Mouse (Mus musculus) stomach, postnatal 0 days (tissue): ENCODE data around the gene Mthfd2l. TPM values are rescaled to one million over a fixed set of nuclear protein-coding genes. Genes with fewer than 3 reads are reported as not detected.

Experiments
- ATAC-seq: fragments of 200-750 bp; cut with Nextera tagmentation; 2 replicates; pipeline ENCODE4 v1.8.0; 2017; ENCODE audit not compliant: low FRiP score, low TSS enrichment
- DNase-seq: peaks from one replicate; pipeline ENCODE4 v3.0.0-alpha.2; 2016; ENCODE audit warnings: low spot score
- H3K27ac ChIP-seq: fragments of 300-500 bp; sonication (generic); replicated peaks from 2 replicates; pipeline ENCODE4 v1.5.1; 2014; ENCODE audit warnings: mild to moderate bottlenecking, control low read depth
- H3K27me3 ChIP-seq: fragments of 300-500 bp; sonication (generic); 2 replicates; pipeline ENCODE4 v1.6.1; 2014; ENCODE audit warnings: low read length; ENCODE audit not compliant: control insufficient read depth, insufficient read depth
- H3K36me3 ChIP-seq: fragments of 300-500 bp; sonication (generic); 2 replicates; pipeline ENCODE4 v1.6.1; 2014; ENCODE audit warnings: low read length, mixed read lengths; ENCODE audit not compliant: control insufficient read depth, insufficient read depth
- H3K4me1 ChIP-seq: fragments of 300-500 bp; sonication (generic); replicated peaks from 2 replicates; pipeline ENCODE4 v1.6.1; 2014; ENCODE audit warnings: antibody characterized with exemption; ENCODE audit not compliant: control insufficient read depth, insufficient read depth
- H3K4me2 ChIP-seq: fragments of 300-500 bp; sonication (generic); replicated peaks from 2 replicates; pipeline ENCODE4 v1.6.1; 2014; ENCODE audit warnings: low read depth, mild to moderate bottlenecking, control low read depth, moderate library complexity
- H3K4me3 ChIP-seq: fragments of 300-500 bp; sonication (generic); 2 replicates; pipeline ENCODE4 v1.5.1; 2014; ENCODE audit warnings: low read depth, low read length, control low read depth
- H3K9ac ChIP-seq: fragments of 300-500 bp; sonication (generic); 2 replicates; pipeline ENCODE4 v1.6.1; 2014; ENCODE audit warnings: mild to moderate bottlenecking, low read length, control low read depth, mixed read lengths
- H3K9me3 ChIP-seq: fragments of 300-500 bp; sonication (generic); 2 replicates; pipeline ENCODE4 v1.6.1; 2016; ENCODE audit warnings: low read length; ENCODE audit not compliant: control insufficient read depth
- CTCF ChIP-seq: IDR thresholded peaks from 2 replicates; pipeline ENCODE4 v1.5.1; 2016; ENCODE audit warnings: antibody characterized with exemption, low read depth, mild to moderate bottlenecking, moderate library complexity
- EP300 ChIP-seq: optimal IDR thresholded peaks from 2 replicates; pipeline ENCODE3; 2016; ENCODE audit warnings: antibody characterized with exemption
- WGBS: fragments of 180-500 bp; shearing (Covaris S2); extraction: QIAGEN DNeasy Blood & Tissue Kit; methylation state at CpG from one replicate; pipeline ENCODE4 v1.1.7; 2014; 5-methylcytosine and 5-hydroxymethylcytosine counted together
- polyA plus RNA-seq: library from polyadenylated mRNA; unstranded; fragments of >200 nt; fragmentation: Nextera tagmentation; extraction: Ambion mirVana; gene quantifications from 2 replicates; pipeline ENCODE4 v1.2.1, GENCODE M21; 2015

Gene Mthfd2l
- polyA plus RNA-seq, 1 experiment from 2014 or later = 45.5 TPM

DNA sequence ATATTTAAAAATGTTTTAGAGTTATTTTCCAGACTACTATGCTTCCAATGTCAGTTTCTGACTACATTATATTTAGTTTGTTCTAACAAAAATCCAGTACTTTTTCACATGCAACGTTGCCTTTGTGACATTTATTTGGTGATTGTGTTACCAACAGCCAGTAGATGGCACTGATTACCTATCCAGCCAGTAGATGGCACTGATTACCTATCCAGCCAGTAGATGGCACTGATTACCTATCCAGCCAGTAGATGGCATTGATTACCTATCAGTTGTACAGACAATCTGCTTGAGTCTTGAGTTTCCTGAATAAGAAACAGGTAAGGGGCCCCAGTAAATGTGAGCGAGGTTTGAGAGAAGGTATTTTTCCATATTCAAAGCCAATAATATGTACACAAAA is 20.6 kb downstream of the Mthfd2l start:
- no peak for DNase-seq
- WGBS = 28% methylated on average over 2 of the region's 2 CpGs
- no peak overlapping the region for H3K27ac ChIP-seq
- no peak overlapping the region for H3K9ac ChIP-seq
- no peaks in the 10 kb centered on the region for H3K36me3 ChIP-seq
- no peak overlapping the region for H3K4me3 ChIP-seq
- TF ChIP-seq EP300 (no peak), CTCF (peak; percentile 87)
- H3K9me3 ChIP-seq = no peaks in the 10 kb centered on the region
- no peaks in the 10 kb centered on the region for H3K27me3 ChIP-seq
- no peak for ATAC-seq
- no peak overlapping the region for H3K4me2 ChIP-seq
- no peaks in the 10 kb centered on the region for H3K4me1 ChIP-seq

- H3K4me3 ChIP-seq = no peak overlapping the region
- WGBS = 76% methylated on average over 8 of the region's 8 CpGs
Measured at GRCm38 (mm10) chr5:90952731-90953481, 22.0 kb downstream of the Mthfd2l start.

DNA sequence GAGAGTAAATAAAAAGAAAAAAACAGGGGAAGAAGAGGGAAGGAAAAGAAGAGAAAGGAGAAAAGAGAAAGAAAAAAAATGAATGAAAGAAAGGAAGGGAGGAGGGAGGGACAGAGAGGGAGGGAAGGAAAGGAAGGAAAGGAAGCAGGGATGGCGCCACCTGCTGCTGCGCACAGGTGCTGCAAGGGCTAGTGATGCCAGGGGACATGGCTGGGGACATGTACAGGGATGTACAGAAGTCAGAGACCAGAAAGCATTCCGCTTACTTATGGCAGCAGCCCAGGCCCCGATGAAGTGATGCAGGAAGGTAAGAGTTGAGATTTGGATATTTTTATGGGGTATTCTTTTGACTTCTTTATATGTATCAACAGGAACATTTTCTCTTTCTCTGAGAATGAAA is 33.4 kb downstream of the Mthfd2l start:
- Histone ChIP-seq H3K4me2 (no peak overlapping the region), H3K27me3 (no peaks in the 10 kb centered on the region), H3K4me3 (no peak overlapping the region), H3K27ac (no peak overlapping the region), H3K9me3 (no peaks in the 10 kb centered on the region), H3K4me1 (no peaks in the 10 kb centered on the region), H3K9ac (no peak overlapping the region), H3K36me3 (no peaks in the 10 kb centered on the region)
- WGBS = 75% methylated on average over 4 of the region's 4 CpGs
- DNase-seq (peak; percentile 29), ATAC-seq (no peak)
- TF ChIP-seq EP300 = no peak
- TF ChIP-seq CTCF = peak; percentile 67

More at GRCm38 (mm10) chr5:90952731-90953481, 22.0 kb downstream of the Mthfd2l start:
- peak; percentile 74 for TF ChIP-seq CTCF
- TF ChIP-seq EP300 = no peak
- no peak for ATAC-seq
- H3K4me2 ChIP-seq = no peak overlapping the region
- no peaks in the 10 kb centered on the region for H3K4me1 ChIP-seq
- H3K27ac ChIP-seq = no peak overlapping the region
- no peaks in the 10 kb centered on the region for H3K27me3 ChIP-seq
- no peak for DNase-seq
- H3K36me3 ChIP-seq = no peaks in the 10 kb centered on the region
- no peaks in the 10 kb centered on the region for H3K9me3 ChIP-seq
- H3K9ac ChIP-seq = no peak overlapping the region

GRCm38 (mm10) chr5:90964764-90965163 is 33.8 kb downstream of the Mthfd2l start:
- no peak for TF ChIP-seq EP300
- no peak for TF ChIP-seq CTCF
- H3K27me3 ChIP-seq = no peaks in the 10 kb centered on the region
- ATAC-seq (no peak), DNase-seq (no peak)
- no peak overlapping the region for H3K27ac ChIP-seq
- H3K4me2 ChIP-seq = no peak overlapping the region
- 70% methylated on average over 4 of the region's 4 CpGs for WGBS
- H3K9ac ChIP-seq = no peak overlapping the region
- no peaks in the 10 kb centered on the region for H3K36me3 ChIP-seq
- H3K4me1 ChIP-seq = no peaks in the 10 kb centered on the region
- no peak overlapping the region for H3K4me3 ChIP-seq
- H3K9me3 ChIP-seq = no peaks in the 10 kb centered on the region

DNA sequence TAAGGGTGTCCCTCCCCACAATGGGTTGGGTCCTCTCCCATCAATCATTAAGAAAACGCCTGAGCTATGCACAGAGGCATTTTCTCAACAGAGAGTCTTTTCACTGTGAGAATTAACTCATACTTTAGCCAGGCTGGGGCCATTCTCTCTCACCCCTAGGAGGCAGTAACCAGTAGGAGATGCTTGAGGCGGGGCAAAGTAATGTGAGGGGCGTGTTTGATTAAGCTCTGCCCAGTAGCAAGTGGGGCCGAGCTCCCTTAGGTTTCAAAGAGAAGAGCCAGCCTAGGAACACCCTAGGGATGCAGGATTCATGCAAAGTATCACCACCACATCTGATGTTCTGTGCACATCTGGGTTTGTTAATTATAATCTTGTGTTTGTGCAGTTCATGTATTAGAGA is 34.5 kb downstream of the Mthfd2l start:
- ATAC-seq (no peak), DNase-seq (no peak)
- Histone ChIP-seq H3K4me1 (no peaks in the 10 kb centered on the region), H3K9me3 (no peaks in the 10 kb centered on the region), H3K36me3 (no peaks in the 10 kb centered on the region), H3K9ac (no peak overlapping the region), H3K4me2 (no peak overlapping the region), H3K27ac (no peak overlapping the region), H3K27me3 (no peaks in the 10 kb centered on the region), H3K4me3 (no peak overlapping the region)
- 65% methylated on average over 4 of the region's 4 CpGs for WGBS
- TF ChIP-seq CTCF = peak; percentile 19; the same call in 1 of the 2 replicates
- TF ChIP-seq EP300 = no peak

GRCm38 (mm10) chr5:90977244-90977643 is 46.3 kb downstream of the Mthfd2l start:
- no peak overlapping the region for H3K4me2 ChIP-seq
- DNase-seq = peak; percentile 53
- H3K9ac ChIP-seq = no peak overlapping the region
- H3K4me1 ChIP-seq = no peaks in the 10 kb centered on the region
- 83% methylated on average over 4 of the region's 4 CpGs for WGBS
- H3K36me3 ChIP-seq = no peaks in the 10 kb centered on the region
- H3K27ac ChIP-seq = no peak overlapping the region
- no peak overlapping the region for H3K4me3 ChIP-seq
- H3K9me3 ChIP-seq = no peaks in the 10 kb centered on the region
- H3K27me3 ChIP-seq = no peaks in the 10 kb centered on the region
- ATAC-seq = no peak
- TF ChIP-seq CTCF (peak; percentile 81), EP300 (no peak)
